Mouse (Mus musculus): ENCODE measurements around the gene Pex14. TPM values are rescaled to one million over a fixed set of nuclear protein-coding genes. Genes with fewer than 3 reads are reported as not detected.

The Pex14 gene
- total RNA-seq, 2 experiments from 2014 or later, result 15.8 to 16.8 TPM

DNA sequence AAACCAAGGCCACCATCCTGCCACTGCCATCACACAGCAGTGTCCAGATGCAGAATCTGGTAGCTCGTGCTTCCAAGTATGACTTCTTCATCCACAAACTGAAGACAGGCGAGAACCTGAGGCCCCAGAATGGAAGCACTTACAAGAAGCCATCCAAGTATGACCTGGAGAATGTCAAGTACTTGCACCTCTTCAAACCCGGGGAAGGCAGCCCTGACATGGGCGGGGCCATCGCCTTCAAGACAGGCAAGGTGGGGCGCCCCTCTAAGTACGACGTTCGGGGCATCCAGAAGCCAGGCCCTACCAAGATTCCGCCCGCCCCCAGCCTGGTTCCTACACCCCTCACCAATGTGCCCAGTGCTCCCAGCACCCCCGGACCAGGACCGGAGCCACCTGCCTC lies 166.6 kb downstream of the Pex14 start:
- no peak for ATAC-seq (replicated peaks; ENCODE audit: low FRiP score, low TSS enrichment, poor library complexity, severe bottlenecking)

DNA sequence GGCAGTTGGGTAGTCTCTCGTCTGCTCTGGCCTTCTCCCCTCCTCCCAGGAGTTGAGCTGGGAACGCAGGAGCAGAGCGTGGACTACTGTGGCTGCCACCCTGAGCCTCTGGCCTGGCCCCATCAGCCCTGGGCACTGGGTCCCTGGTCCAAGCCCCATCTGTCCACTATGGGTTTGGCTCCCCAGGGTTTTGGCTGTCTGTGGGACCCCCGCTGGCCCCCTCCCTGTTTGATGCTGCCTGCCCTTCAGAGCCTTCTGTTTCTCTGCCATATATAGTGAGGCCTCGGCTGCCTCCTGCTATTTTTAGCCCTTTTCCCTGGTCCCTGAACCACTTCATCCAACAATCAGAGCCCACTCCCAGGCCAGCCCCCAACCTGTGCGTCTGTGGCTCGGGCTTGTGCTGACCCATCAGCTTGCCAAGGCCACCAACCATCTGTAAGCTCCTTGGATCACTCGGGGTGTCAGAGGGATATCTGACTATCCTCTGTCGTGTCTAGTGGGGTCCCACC lies 168.9 kb downstream of the Pex14 start:
- ATAC-seq (replicated peaks; ENCODE audit: low FRiP score, low TSS enrichment, poor library complexity, severe bottlenecking), result no peak

DNA sequence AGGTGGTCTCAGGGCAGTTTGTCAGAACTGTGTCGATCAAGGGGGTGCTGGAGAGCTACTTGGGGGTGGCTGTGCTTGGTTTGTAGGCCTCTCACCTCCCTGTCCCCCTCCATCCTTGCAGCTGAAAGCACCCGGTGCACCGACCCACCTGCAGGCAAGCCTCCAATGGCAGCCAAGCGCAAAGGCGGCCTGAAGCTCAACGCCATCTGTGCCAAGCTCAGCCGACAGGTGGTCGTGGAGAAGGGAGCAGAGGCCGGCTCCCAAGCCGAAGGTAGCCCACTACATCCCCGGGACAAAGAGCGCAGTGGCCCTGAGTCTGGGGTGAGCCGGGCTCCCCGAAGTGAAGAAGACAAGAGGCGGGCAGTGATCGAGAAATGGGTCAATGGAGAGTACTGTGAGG lies 170.8 kb downstream of the Pex14 start:
- ATAC-seq (replicated peaks; ENCODE audit: low FRiP score, low TSS enrichment, poor library complexity, severe bottlenecking), result no peak

DNA sequence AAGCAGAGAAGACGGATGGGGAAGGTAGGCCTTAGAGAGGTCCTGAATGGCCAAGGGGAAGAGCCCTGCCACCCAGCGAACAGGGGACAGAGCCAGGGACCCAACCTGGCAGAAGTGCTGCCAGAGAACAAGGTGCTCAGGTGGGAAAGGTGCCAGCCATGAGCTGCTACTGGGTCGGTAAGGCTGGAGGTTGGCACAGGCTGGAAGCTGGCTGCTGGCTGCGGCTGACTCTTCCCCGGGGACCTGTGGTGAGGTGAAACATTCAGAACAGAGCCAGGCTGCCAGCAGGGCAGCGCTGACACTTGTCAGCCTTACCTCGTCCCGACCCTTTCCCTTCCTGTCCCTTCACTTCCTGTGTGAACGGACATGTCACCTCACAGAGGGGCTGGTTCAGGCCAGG lies 171.4 kb downstream of the Pex14 start:
- no peak for ATAC-seq (replicated peaks; ENCODE audit: low FRiP score, low TSS enrichment, poor library complexity, severe bottlenecking)

DNA sequence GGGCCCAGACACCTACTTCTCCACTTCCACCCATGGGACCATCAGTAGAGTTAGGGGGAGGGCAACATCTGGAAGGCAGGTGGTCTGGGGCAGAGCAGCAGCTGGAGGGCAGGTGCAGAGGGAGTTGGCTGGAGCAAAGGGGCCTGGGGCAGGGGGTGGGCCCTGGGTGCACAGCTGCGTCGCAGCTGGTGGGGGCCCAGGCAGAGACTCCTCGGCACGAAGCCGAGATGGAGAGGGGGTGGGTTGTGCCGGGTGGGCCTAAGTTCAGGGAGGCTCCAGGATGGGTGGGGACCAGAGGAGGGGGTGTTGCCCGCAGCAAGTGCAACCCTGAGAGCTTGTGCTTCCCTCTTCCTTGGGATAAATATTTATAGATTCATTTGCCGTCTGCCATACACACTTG lies 173.2 kb downstream of the Pex14 start:
- no peak for ATAC-seq (replicated peaks; ENCODE audit: low FRiP score, low TSS enrichment, poor library complexity, severe bottlenecking)

DNA sequence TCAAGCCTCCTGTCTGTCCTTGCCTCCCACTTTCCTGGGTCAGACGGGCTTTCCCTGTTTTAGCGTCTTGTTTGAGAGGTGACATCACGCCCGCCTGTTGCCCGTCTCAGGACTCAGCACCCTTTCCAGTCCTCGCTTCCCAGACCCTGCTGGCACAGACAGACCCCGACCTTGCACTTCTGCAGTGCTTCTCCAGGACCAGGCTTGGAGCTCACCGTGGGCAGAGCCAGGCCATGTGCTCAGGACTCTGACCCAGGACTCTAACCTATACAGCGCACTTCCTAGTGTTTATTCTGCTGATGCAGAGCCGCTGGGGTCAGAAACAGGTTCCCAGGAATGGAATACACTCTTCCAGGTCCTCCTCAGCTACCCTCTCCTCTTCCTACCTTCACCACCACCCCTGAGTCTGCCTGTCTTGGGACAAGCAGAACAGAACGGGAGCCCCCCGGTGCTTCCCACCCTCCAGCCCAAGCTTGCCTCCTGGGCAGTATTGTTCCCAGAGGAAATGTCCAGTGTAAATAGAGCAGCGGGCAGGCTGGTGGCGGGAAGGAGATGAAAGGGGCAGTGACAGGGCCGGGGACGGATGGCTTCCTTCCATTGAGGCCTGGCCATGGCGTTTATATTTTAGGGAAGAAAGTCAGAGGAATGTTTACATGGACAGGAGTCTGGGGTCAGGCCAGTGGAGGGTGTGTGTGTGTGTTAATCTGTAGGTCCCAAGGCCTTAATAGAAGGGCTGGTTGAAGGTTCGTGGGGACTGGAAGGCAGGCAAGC lies 173.9 kb downstream of the Pex14 start:
- no peak for ATAC-seq (replicated peaks; ENCODE audit: low FRiP score, low TSS enrichment, poor library complexity, severe bottlenecking)

DNA sequence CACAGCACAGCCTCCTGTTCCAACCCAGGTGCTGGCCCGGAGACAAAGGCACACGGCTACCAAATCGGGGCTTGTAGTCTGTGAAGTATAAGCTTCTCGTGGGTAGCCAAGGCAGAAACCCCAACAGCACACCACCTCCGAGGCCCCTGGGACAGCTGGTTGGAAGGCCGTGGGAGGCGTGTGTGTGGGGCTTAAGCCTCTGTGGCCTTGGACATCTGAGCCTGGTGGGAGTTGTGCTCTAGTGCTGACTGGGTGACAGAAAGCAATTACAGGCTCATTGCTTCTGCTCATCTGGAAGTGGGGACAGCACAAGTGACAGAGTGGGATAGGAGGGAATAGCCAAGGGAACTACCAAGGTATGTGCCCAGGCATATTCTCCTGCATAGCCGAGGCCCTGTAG lies 175.7 kb downstream of the Pex14 start:
- no peak for ATAC-seq (replicated peaks; ENCODE audit: low FRiP score, low TSS enrichment, poor library complexity, severe bottlenecking)

DNA sequence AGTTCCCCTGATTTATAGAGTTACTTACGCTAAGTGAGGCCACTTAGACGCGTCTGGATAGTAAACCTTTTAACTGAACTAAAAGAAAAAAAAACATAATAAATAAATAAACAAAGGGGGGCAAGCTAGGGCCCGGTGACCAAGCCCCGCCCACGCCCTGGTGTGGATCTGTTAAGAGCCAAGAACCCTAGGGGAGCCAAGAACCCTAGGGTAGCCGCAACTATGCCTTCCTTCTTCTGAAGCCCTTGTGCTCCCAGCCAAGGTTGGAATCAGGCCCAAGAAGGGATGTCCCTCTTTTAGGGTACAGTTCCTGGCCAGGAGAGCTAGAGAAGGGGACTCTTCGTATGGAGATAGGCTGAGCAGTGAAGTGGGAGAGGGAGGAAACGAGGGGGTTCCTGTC lies 176.3 kb downstream of the Pex14 start:
- no peak for ATAC-seq (replicated peaks; ENCODE audit: low FRiP score, low TSS enrichment, poor library complexity, severe bottlenecking)

DNA sequence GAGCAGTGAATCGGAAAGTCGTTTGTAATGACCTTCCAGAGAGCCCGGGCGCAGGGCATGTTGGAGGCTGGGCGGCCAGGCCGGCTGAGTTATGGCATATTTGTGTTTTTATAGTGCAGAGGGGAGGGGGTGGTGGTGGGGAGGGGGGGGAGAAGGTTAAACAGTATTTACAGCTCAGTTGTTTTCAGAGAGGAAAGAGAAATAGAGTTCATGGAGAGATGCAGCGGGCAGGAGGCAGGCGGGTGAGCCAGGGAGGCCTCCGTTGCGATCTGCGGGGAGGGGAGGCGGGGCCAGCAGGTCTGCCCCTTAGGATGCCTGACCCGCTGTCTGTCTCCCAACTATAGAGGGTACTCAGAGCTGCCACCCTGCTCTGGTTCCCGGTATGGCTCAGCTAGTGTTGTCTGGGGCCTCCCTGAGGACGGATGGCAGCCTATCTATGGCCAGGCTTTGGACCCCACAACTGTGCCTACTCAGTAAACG lies 177.4 kb downstream of the Pex14 start:
- ATAC-seq (replicated peaks; ENCODE audit: low FRiP score, low TSS enrichment, poor library complexity, severe bottlenecking), result no peak

DNA sequence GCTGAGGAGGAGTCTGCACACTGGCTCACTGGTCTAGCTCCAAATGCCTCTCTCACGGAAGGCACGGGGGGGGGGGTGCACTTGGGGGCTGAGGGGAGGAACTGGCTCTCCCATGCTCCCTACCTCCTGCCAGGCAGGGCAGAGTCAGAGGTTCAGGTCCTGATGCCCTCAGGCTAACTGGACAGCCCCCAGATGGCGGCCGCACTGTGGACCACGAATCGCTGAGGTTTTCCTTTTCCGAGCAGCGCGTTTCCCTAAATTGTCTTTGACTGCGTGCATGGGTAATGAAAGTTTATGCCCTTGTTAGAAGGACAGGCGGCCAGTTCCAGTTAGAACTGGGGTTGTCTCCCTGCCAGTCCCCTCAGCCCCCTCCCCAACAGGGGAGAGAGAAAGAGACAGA lies 179.1 kb downstream of the Pex14 start:
- no peak for ATAC-seq (replicated peaks; ENCODE audit: low FRiP score, low TSS enrichment, poor library complexity, severe bottlenecking)

DNA sequence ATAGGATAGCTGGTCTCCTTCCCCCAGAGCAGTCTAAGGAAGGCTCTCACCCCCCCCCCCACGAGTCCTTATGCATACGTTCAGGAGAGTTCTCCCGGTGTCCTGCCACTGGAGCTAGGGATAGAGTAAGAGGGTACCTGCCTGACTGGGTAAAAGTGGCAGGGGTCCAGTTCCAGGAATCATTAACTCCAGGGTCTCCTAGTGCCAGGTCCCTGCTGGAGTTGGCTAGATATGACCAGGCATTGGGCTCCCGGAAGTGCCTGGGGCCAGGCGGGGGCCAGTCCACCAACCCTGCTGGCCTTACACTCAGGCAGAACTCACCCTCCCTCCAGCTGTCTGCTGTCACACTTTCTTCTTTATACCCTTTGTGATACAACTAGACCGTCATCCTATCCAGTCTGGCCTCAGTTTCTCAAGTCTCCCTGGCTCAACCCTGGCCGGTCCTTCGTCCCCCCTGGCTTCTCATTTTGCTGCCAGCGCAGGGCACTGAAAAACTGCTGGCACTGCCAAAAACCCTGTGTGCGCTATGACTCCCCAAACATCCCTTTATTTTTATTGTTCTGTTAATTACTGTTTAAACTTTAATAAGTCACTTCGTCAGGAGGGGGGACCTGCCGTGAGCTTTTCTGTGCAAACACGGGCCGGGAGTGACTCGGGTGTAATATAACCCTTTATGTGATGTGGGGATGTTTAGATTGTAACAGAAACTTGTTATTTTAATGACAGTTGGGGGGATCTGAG lies 180.8 kb downstream of the Pex14 start:
- ATAC-seq (replicated peaks; ENCODE audit: low FRiP score, low TSS enrichment, poor library complexity, severe bottlenecking), result no peak

DNA sequence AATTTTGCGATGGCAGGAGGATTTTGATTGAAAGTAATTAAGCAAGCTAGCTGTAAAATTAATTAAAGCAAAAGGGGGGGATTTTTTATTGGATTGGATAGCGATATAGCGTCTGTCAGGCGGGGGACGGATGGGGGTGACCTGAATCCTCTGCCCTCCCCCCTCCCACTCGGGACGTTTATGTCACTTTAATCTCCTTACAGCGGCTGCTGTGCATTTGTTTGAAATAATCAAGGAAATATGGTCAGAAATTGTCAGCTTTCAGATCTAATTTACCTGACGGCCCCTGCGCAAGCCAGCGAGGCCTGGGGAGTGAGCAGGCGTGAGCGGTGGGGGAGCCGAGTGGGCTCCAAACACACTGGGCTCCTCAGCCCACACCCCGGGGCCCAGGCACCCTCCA lies 183.8 kb downstream of the Pex14 start:
- no peak for ATAC-seq (replicated peaks; ENCODE audit: low FRiP score, low TSS enrichment, poor library complexity, severe bottlenecking)

DNA sequence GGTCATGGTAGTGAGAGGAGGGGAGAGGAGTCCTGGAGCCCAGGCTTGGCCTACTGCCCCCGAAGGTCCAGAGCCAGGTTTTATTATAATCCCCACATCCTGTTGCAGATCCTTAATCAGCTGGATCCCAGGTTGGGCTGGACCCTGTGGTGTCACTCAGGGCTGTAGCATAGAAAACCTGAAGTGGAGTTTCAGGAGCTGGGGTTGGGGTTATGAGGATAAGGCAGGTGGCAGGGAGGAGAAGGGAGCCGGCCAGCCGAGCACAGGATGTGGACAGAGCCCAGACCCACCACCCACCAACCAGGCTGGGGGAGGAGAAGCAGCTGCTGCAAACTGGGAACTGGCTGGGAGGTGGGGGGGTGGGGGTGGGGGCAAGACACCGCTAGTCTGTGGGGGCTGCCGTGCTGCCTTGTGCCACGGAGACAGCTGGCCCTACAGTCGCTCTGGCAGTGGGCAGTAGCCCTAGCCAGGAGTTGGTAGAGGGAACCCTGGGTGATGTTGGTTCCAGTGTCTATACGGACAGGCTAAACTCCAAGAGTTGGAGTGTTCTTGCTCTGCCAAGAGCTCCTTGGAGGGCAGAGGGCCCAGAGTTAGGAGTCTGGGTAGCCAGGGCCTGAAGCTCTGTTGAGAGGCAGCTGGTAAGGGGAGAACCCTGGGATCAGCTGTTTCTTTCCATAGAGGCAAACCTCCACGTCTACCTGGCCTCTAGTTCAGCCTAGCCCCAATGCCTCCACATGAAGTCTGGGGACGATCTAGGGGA lies 184.6 kb downstream of the Pex14 start:
- peak; percentile 44; the same call in 1 of the 2 replicates for ATAC-seq (replicated peaks; ENCODE audit: low FRiP score, low TSS enrichment, poor library complexity, severe bottlenecking)

DNA sequence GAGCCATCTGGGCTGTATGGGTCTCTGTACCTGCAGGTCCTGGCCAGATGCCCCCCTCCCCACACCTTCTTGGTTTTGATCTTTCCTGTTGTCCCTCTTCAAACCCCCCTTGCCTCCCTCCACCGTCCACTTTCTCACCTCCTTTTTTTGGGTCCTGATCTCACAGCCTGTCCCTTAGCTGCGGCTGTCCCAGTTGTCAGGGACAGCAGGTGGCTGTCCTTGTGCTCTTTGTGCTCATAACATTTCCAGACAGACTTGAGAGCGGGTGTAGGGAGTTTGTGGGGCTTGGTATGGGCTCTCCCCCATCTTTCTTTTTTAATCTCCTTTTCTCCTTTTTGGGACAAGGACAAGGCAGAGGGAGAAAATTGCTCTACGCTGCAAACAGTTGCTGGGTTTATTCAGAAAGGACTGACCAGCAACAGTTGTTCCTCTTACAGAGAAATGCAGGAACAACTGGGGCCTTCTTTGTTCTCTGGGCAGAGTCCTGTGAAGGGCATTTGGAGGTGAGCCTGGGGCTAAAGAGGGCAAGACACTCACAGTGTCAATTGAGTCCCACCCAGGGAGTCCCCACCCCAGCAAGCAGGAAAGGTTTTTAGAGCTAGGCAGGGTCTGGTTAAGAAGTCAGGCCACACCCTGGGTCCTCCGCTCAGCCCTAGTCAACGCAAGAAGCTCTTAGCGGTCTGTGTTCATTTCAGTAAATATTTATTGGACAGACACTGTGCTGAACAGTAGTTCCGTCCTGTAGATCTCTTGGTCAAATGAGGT lies 186.7 kb downstream of the Pex14 start:
- no peak for ATAC-seq (replicated peaks; ENCODE audit: low FRiP score, low TSS enrichment, poor library complexity, severe bottlenecking)

DNA sequence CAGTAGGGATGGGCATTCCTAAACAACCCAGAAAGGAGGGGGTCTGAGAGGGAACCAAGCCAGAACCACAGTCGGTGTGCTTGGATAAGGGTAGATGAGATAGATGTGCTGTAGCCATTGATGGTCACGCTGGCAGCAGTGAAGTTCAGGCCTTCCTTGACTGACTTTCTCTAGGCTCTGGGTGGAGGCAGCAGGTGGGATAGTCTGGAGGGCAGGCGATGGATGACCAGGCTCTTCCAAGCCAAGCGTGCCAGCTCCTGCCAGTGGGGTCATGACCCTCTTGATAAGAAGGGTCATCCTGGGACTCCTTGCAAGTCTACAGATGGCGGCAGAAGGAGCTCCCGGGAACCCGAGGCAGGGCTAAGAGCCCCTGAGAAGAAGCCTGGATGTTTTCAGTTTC lies 187.5 kb downstream of the Pex14 start:
- ATAC-seq (replicated peaks; ENCODE audit: low FRiP score, low TSS enrichment, poor library complexity, severe bottlenecking), result no peak

Other genes starting within 250 kb of the Pex14 start
- gene Dffa, start 4.3 kb upstream of the Pex14 start, total RNA-seq (2014; fragmentation: Nextera tagmentation), result 27.6 and 28.1 TPM in 2 replicates
- gene Dffa, start 4.3 kb upstream of the Pex14 start, total RNA-seq (2017), result 20.3 and 25.6 TPM in 2 replicates
- not detected in 2 replicates for gene Cort, start 26.9 kb upstream of the Pex14 start, total RNA-seq (2014; fragmentation: Nextera tagmentation)
- gene Cort, start 26.9 kb upstream of the Pex14 start, total RNA-seq (2017), result not detected in 2 replicates
- gene Cenps, start 37.8 kb upstream of the Pex14 start, total RNA-seq (2014; fragmentation: Nextera tagmentation), result 29.6 and 48.0 TPM in 2 replicates
- gene Cenps, start 37.8 kb upstream of the Pex14 start, total RNA-seq (2017), result 15.4 and 26.2 TPM in 2 replicates
- gene Pgd, start 66.9 kb upstream of the Pex14 start, total RNA-seq (2014; fragmentation: Nextera tagmentation), result 59.1 and 67.1 TPM in 2 replicates
- 35.3 and 42.4 TPM in 2 replicates for gene Pgd, start 66.9 kb upstream of the Pex14 start, total RNA-seq (2017)
- 7.9 and 8.1 TPM in 2 replicates for gene Kif1b, start 207.8 kb upstream of the Pex14 start, total RNA-seq (2014; fragmentation: Nextera tagmentation)
- gene Kif1b, start 207.8 kb upstream of the Pex14 start, total RNA-seq (2017), result 4.6 and 5.8 TPM in 2 replicates

Data from megakaryocyte-erythroid progenitor cell, adult 5-6 weeks (primary cell).